Mouse (Mus musculus) forebrain, embryonic 16.5 days (tissue): ENCODE results near the gene Adam30. TPM values are rescaled to one million over a fixed set of nuclear protein-coding genes. Genes with fewer than 3 reads are reported as not detected.

Experiments used
- ATAC-seq: fragments of 200-750 bp; cut with Nextera tagmentation; 2 replicates; pipeline ENCODE4 v1.8.0; 2017; ENCODE audit warnings: mild to moderate bottlenecking, moderate library complexity
- H3K27ac ChIP-seq: fragments of 300-500 bp; sonication (generic); 2 replicates; pipeline ENCODE4 v1.5.1; 2014; ENCODE audit warnings: low read length, control low read depth
- H3K27me3 ChIP-seq: fragments of 300-500 bp; sonication (generic); replicated peaks from 2 replicates; pipeline ENCODE4 v1.6.1; 2014; ENCODE audit warnings: low read length; ENCODE audit not compliant: control insufficient read depth, insufficient read depth
- H3K36me3 ChIP-seq: fragments of 300-500 bp; sonication (generic); 2 replicates; pipeline ENCODE4 v1.6.1; 2014; ENCODE audit not compliant: control insufficient read depth, insufficient read depth
- H3K4me1 ChIP-seq: fragments of 300-500 bp; sonication (generic); replicated peaks from 2 replicates; pipeline ENCODE4 v1.6.1; 2014; ENCODE audit warnings: low read length; ENCODE audit not compliant: control insufficient read depth, insufficient read depth
- H3K4me2 ChIP-seq: fragments of 300-500 bp; sonication (generic); 2 replicates; pipeline ENCODE4 v1.6.1; 2014; ENCODE audit warnings: mild to moderate bottlenecking, low read length, control low read depth
- H3K4me3 ChIP-seq: fragments of 300-500 bp; sonication (generic); replicated peaks from 2 replicates; pipeline ENCODE4 v1.5.1; 2014; ENCODE audit warnings: mild to moderate bottlenecking, low read length, control low read depth
- H3K9ac ChIP-seq: fragments of 300-500 bp; sonication (generic); replicated peaks from 2 replicates; pipeline ENCODE4 v1.6.1; 2014; ENCODE audit warnings: low read depth, low read length, control low read depth
- H3K9me3 ChIP-seq: fragments of 300-500 bp; sonication (generic); 2 replicates; pipeline ENCODE4 v1.6.1; 2016; ENCODE audit warnings: low read length; ENCODE audit not compliant: control insufficient read depth
- WGBS: fragments of 180-500 bp; shearing (Covaris S2); extraction: QIAGEN DNeasy Blood & Tissue Kit; methylation state at CpG from one replicate; pipeline ENCODE4 v1.1.7; 2014; 5-methylcytosine and 5-hydroxymethylcytosine counted together
- polyA plus RNA-seq: library from polyadenylated mRNA; unstranded; fragments of >200 nt; fragmentation: Nextera tagmentation; extraction: Ambion mirVana; gene quantifications from 2 replicates; pipeline ENCODE4 v1.2.1, GENCODE M21; 2015

Adam30 gene
- polyA plus RNA-seq, 1 experiment from 2014 or later = not detected

GRCm38 (mm10) chr3:98158646-98159045 is 1.8 kb upstream of the Adam30 start:
- no peak for ATAC-seq
- Histone ChIP-seq H3K9ac (no peak overlapping the region), H3K4me1 (no peaks in the 10 kb centered on the region), H3K4me2 (no peak overlapping the region), H3K9me3 (no peaks in the 10 kb centered on the region), H3K27me3 (no peaks in the 10 kb centered on the region), H3K36me3 (no peaks in the 10 kb centered on the region), H3K4me3 (no peak overlapping the region), H3K27ac (no peak overlapping the region)
- 77% methylated on average over 4 of the region's 4 CpGs for WGBS

GRCm38 (mm10) chr3:98159289-98159688 is 1.1 kb upstream of the Adam30 start:
- Histone ChIP-seq H3K27ac (no peak overlapping the region), H3K4me1 (no peaks in the 10 kb centered on the region), H3K4me2 (no peak overlapping the region), H3K9ac (no peak overlapping the region), H3K9me3 (no peaks in the 10 kb centered on the region), H3K27me3 (no peaks in the 10 kb centered on the region), H3K36me3 (no peaks in the 10 kb centered on the region), H3K4me3 (no peak overlapping the region)
- WGBS = 17% methylated on average over 4 of the region's 4 CpGs
- peak; percentile 20; the same call in 1 of the 2 replicates for ATAC-seq

- WGBS = 46% methylated on average over 4 of the region's 4 CpGs
Observed at GRCm38 (mm10) chr3:98178340-98178739, 17.9 kb downstream of the Adam30 start.

GRCm38 (mm10) chr3:98180805-98181204 is 20.4 kb downstream of the Adam30 start:
- Histone ChIP-seq H3K27me3 (no peaks in the 10 kb centered on the region), H3K4me2 (no peak overlapping the region), H3K9ac (no peak overlapping the region), H3K36me3 (no peaks in the 10 kb centered on the region), H3K27ac (no peak overlapping the region), H3K4me1 (peaks cover 3% of the 10 kb centered on the region; the same call in 1 of the 2 replicates), H3K9me3 (peaks cover 5% of the 10 kb centered on the region; the same call in 1 of the 2 replicates), H3K4me3 (no peak overlapping the region)
- WGBS = 24% methylated on average over 7 of the region's 7 CpGs
- 0 out of 2 replicates have a peak, but pooled peaks have one; percentile 71 for ATAC-seq

More at GRCm38 (mm10) chr3:98178340-98178739, 17.9 kb downstream of the Adam30 start:
- no peaks in the 10 kb centered on the region for H3K4me1 ChIP-seq
- no peak overlapping the region for H3K4me2 ChIP-seq
- ATAC-seq = peak; percentile 52; the same call in 1 of the 2 replicates
- H3K36me3 ChIP-seq = no peaks in the 10 kb centered on the region
- H3K9ac ChIP-seq = no peak overlapping the region
- no peak overlapping the region for H3K27ac ChIP-seq
- H3K9me3 ChIP-seq = peaks cover 3% of the 10 kb centered on the region; the same call in 1 of the 2 replicates
- H3K27me3 ChIP-seq = no peaks in the 10 kb centered on the region
- no peak overlapping the region for H3K4me3 ChIP-seq

- peaks cover 5% of the 10 kb centered on the region; the same call in 1 of the 2 replicates for H3K9me3 ChIP-seq
- peaks cover 3% of the 10 kb centered on the region; the same call in 1 of the 2 replicates for H3K4me1 ChIP-seq
- H3K36me3 ChIP-seq = no peaks in the 10 kb centered on the region
- peak; percentile 26; the same call in 1 of the 2 replicates for ATAC-seq
- 51% methylated on average over 10 of the region's 10 CpGs for WGBS
- H3K4me2 ChIP-seq = no peak overlapping the region
- H3K4me3 ChIP-seq = no peak overlapping the region
- H3K9ac ChIP-seq = no peak overlapping the region
- no peaks in the 10 kb centered on the region for H3K27me3 ChIP-seq
- no peak overlapping the region for H3K27ac ChIP-seq
Observed at GRCm38 (mm10) chr3:98185163-98185714, 24.8 kb downstream of the Adam30 start.

GRCm38 (mm10) chr3:98187777-98188176 is 27.3 kb downstream of the Adam30 start:
- H3K9me3 ChIP-seq = 0 out of 2 replicates have a peak, but pooled peaks cover 2% of the 10 kb centered on the region
- H3K9ac ChIP-seq = no peak overlapping the region
- no peaks in the 10 kb centered on the region for H3K27me3 ChIP-seq
- peaks cover 3% of the 10 kb centered on the region; the same call in 1 of the 2 replicates for H3K4me1 ChIP-seq
- no peak overlapping the region for H3K27ac ChIP-seq
- no peak overlapping the region for H3K4me2 ChIP-seq
- WGBS = 93% methylated on average over 3 of the region's 3 CpGs
- H3K36me3 ChIP-seq = no peaks in the 10 kb centered on the region
- ATAC-seq = no peak
- no peak overlapping the region for H3K4me3 ChIP-seq

- 10% methylated on average over 9 of the region's 9 CpGs for WGBS
- Histone ChIP-seq H3K9ac (no peak overlapping the region), H3K4me2 (no peak overlapping the region), H3K27me3 (no peaks in the 10 kb centered on the region), H3K9me3 (no peaks in the 10 kb centered on the region), H3K4me3 (no peak overlapping the region), H3K36me3 (no peaks in the 10 kb centered on the region), H3K27ac (no peak overlapping the region), H3K4me1 (no peaks in the 10 kb centered on the region; the same call in 1 of the 2 replicates)
- ATAC-seq = no peak
Observed at GRCm38 (mm10) chr3:98197711-98198532, 37.5 kb downstream of the Adam30 start.

GRCm38 (mm10) chr3:98199747-98200146 is 39.3 kb downstream of the Adam30 start:
- Histone ChIP-seq H3K4me2 (no peak overlapping the region), H3K9ac (no peak overlapping the region), H3K4me3 (no peak overlapping the region), H3K9me3 (no peaks in the 10 kb centered on the region), H3K36me3 (no peaks in the 10 kb centered on the region), H3K27ac (no peak overlapping the region), H3K4me1 (no peaks in the 10 kb centered on the region), H3K27me3 (no peaks in the 10 kb centered on the region)
- WGBS = 80% methylated on average over 5 of the region's 5 CpGs
- no peak for ATAC-seq

GRCm38 (mm10) chr3:98203282-98203681 is 42.9 kb downstream of the Adam30 start:
- H3K4me1 ChIP-seq = no peaks in the 10 kb centered on the region
- H3K9me3 ChIP-seq = no peaks in the 10 kb centered on the region
- H3K36me3 ChIP-seq = no peaks in the 10 kb centered on the region
- no peak overlapping the region for H3K27ac ChIP-seq
- no peak for ATAC-seq
- H3K27me3 ChIP-seq = no peaks in the 10 kb centered on the region
- 78% methylated on average over 5 of the region's 5 CpGs for WGBS
- no peak overlapping the region for H3K4me3 ChIP-seq
- H3K4me2 ChIP-seq = no peak overlapping the region
- no peak overlapping the region for H3K9ac ChIP-seq
